Mouse (Mus musculus) mouse trophoblast stem cell (cell line): ENCODE results near the gene Selenon.
"Not testable (repeated sequence)": the region's sequence is repeated elsewhere in the genome, so short reads cannot be mapped to it uniquely, and the experiment has no call there.

Source experiments
- in situ Hi-C, 2 experiments: fragments of 300-500 bp; cut with MseI, MboI; formaldehyde crosslinking; loops; 2 replicates in 1 of 2; 3 replicates in 1 of 2; pipeline ENCODE4 v1.15.1; 2025

The Selenon gene

GRCm38 (mm10) chr4:134510845-134511411 lies 41.0 kb downstream of the Selenon start, which contains the start of gene Aunip:
Aunip (plus strand) TSS chr4:134510999.
- in situ Hi-C loops = no loop called here

GRCm38 (mm10) chr4:134510396-134510795 lies 41.6 kb downstream of the Selenon start:
- in situ Hi-C loops = no loop called here

- in situ Hi-C loops = no loop called here
Measured at GRCm38 (mm10) chr4:134506713-134507112, 45.3 kb downstream of the Selenon start.

GRCm38 (mm10) chr4:134505966-134506594 lies 45.9 kb downstream of the Selenon start:
- in situ Hi-C loops = no loop called here

- in situ Hi-C loops = no loop called here
Measured at GRCm38 (mm10) chr4:134505303-134505789, 46.6 kb downstream of the Selenon start.

- in situ Hi-C loops = no loop called here
Measured at GRCm38 (mm10) chr4:134503686-134504357, 48.1 kb downstream of the Selenon start.

GRCm38 (mm10) chr4:134501095-134501494 lies 50.9 kb downstream of the Selenon start:
- in situ Hi-C loops = no loop called here

- in situ Hi-C loops = not testable (repeated sequence)
Measured at GRCm38 (mm10) chr4:134498983-134499382, 53.0 kb downstream of the Selenon start.

- in situ Hi-C loops = no loop called here
Measured at GRCm38 (mm10) chr4:134497986-134498731, 53.8 kb downstream of the Selenon start.

- in situ Hi-C loops = no loop called here
Measured at GRCm38 (mm10) chr4:134497223-134497622, 54.7 kb downstream of the Selenon start.

GRCm38 (mm10) chr4:134496595-134497210 lies 55.3 kb downstream of the Selenon start, which contains the start of gene Paqr7:
Paqr7 (plus strand) TSS chr4:134496697.
- in situ Hi-C loops = no loop called here

- in situ Hi-C loops = no loop called here
Measured at GRCm38 (mm10) chr4:134495546-134495923, 56.4 kb downstream of the Selenon start.

- in situ Hi-C loops = no loop called here
Measured at GRCm38 (mm10) chr4:134494780-134495545, 57.0 kb downstream of the Selenon start.

- in situ Hi-C loops = not testable (repeated sequence)
Measured at GRCm38 (mm10) chr4:134494161-134494560, 57.8 kb downstream of the Selenon start.

GRCm38 (mm10) chr4:134491716-134492115 lies 60.2 kb downstream of the Selenon start:
- in situ Hi-C loops = no loop called here

GRCm38 (mm10) chr4:134489986-134490665 lies 61.8 kb downstream of the Selenon start:
- in situ Hi-C loops = no loop called here

- in situ Hi-C loops = no loop called here
Measured at GRCm38 (mm10) chr4:134488211-134488610, 63.8 kb downstream of the Selenon start.
